Comparison of ENCODE assay signal across 8 mouse cellular contexts in the genomic region with DNA sequence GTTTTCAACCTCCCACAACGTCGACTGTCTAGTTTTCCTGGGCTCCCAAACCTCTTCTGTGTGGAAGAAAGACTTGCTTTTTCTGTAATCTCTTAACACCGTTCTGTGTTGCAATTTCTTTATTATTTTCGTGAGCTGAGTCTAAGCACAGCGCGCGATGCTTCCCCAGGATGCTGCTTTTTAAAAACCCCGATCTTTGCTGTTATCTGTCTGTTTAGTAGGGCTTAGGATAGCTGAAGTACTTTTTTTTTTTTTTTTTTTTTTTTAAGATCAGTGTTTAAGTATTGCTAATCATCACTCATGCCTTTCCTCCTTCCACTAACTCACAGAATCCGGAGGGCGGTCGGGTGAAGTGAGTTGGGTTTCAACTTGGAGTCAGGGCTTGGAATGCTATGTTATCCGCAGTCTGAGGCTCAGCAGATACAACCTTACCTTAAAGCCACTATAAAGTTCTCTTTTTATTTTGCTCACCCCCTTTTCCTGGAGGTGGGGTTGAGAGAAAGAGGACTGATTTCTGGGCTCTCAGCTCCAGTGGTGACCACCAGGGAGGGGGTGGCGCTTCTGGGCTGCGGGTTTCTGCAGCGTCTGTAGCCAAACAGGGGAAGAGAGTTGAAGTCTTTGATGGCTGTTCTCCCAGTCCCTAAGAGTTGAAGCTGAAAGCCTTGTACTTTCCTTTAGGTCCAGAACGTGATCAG. TPM values are rescaled to one million over a fixed set of nuclear protein-coding genes. Genes with fewer than 3 reads are reported as not detected.
DNase-seq lines count a peak whose midpoint lies in the region; ATAC-seq and TF ChIP-seq lines count a peak whose summit lies in the region.

No protein-coding gene starts in this region.

- H3K9ac ChIP-seq in lung, embryonic 14.5 days: peak overlapping the region; percentile 21; the same call in 1 of the 2 replicates
- peak overlapping the region; percentile 77 for H3K9ac ChIP-seq in hindbrain, embryonic 13.5 days
- H3K9ac ChIP-seq in limb, embryonic 14.5 days (ENCODE audit: low read depth, low read length, severe bottlenecking): peak overlapping the region; percentile 45

- no peak for TF ChIP-seq POLR2A in limb, embryonic 14.5 days (IDR thresholded peaks at IDR 0.05; ENCODE audit: borderline replicate concordance, extremely low read depth, insufficient read depth, insufficient read length)

- no peak for TF ChIP-seq CTCF in lung, embryonic 14.5 days (IDR thresholded peaks at IDR 0.05; ENCODE audit: low read depth)

- H3K27ac ChIP-seq in lung, embryonic 14.5 days (ENCODE audit: low read depth): no peak overlapping the region
- H3K27ac ChIP-seq in hindbrain, embryonic 13.5 days: peak overlapping the region; percentile 74
- H3K27ac ChIP-seq in limb, embryonic 14.5 days (replicated peaks; ENCODE audit: low read depth, low read length): no peak overlapping the region

- peak overlapping the region; percentile 75 for H3K4me2 ChIP-seq in lung, embryonic 14.5 days
- peak overlapping the region; percentile 90 for H3K4me2 ChIP-seq in hindbrain, embryonic 13.5 days
- peak overlapping the region; percentile 68 for H3K4me2 ChIP-seq in limb, embryonic 14.5 days (replicated peaks; ENCODE audit: low read depth, low read length, severe bottlenecking)

- no peaks in the 10 kb centered on the region for H3K9me3 ChIP-seq in lung, embryonic 14.5 days (ENCODE audit: low read depth, low read length)
- no peaks in the 10 kb centered on the region for H3K9me3 ChIP-seq in hindbrain, embryonic 13.5 days
- no peaks in the 10 kb centered on the region for H3K9me3 ChIP-seq in limb, embryonic 14.5 days (ENCODE audit: control insufficient read depth, low read length)

- under 1% methylated on average over 16 of the region's 16 CpGs for WGBS in lung, embryonic 14.5 days
- under 1% methylated on average over 16 of the region's 16 CpGs for WGBS in hindbrain, embryonic 13.5 days
- WGBS in limb, embryonic 14.5 days: under 1% methylated on average over 16 of the region's 16 CpGs

- DNase-seq in lung, embryonic 14.5 days: peak; percentile 29
- DNase-seq in lung, postnatal 36 days: no peak
- DNase-seq in embryo, embryonic 10 days (ENCODE audit: low spot score): peak; percentile 34
- no peak for DNase-seq in limb, embryonic 14.5 days (ENCODE audit: low spot score)
- peak; percentile 49 for DNase-seq in retina, postnatal 1 day
- DNase-seq in T-cell, adult 2 months (ENCODE audit: low spot score): no peak
- no peak for DNase-seq in urinary bladder, postnatal 10 days (ENCODE audit: low spot score)

- peak; percentile 68 for ATAC-seq in lung, embryonic 14.5 days (ENCODE audit: insufficient read depth)
- ATAC-seq in hindbrain, embryonic 13.5 days (ENCODE audit: low FRiP score): peak; percentile 33
- ATAC-seq in limb, embryonic 14.5 days (ENCODE audit: low FRiP score, low read depth): no peak

- H3K36me3 ChIP-seq in lung, embryonic 14.5 days (ENCODE audit: insufficient read depth): no peaks in the 10 kb centered on the region
- H3K36me3 ChIP-seq in hindbrain, embryonic 13.5 days: no peaks in the 10 kb centered on the region
- no peaks in the 10 kb centered on the region for H3K36me3 ChIP-seq in limb, embryonic 14.5 days (ENCODE audit: control insufficient read depth, insufficient read depth, low read length)

- H3K4me3 ChIP-seq in lung, embryonic 14.5 days (ENCODE audit: low read depth, low read length): peak overlapping the region; percentile 36
- peak overlapping the region; percentile 61 for H3K4me3 ChIP-seq in hindbrain, embryonic 13.5 days
- peak overlapping the region; percentile 44 for H3K4me3 ChIP-seq in limb, embryonic 14.5 days (replicated peaks; ENCODE audit: low read length)

- H3K27me3 ChIP-seq in lung, embryonic 14.5 days (ENCODE audit: insufficient read depth, low read length): peaks cover 43% of the 10 kb centered on the region
- H3K27me3 ChIP-seq in hindbrain, embryonic 13.5 days: peaks cover 19% of the 10 kb centered on the region
- peaks cover 31% of the 10 kb centered on the region for H3K27me3 ChIP-seq in limb, embryonic 14.5 days (ENCODE audit: control insufficient read depth, insufficient read depth, low read length)

- no peaks in the 10 kb centered on the region for H3K4me1 ChIP-seq in lung, embryonic 14.5 days (ENCODE audit: insufficient read depth)
- H3K4me1 ChIP-seq in hindbrain, embryonic 13.5 days (replicated peaks): peaks cover 23% of the 10 kb centered on the region
- 0 out of 2 replicates have a peak, but pooled peaks cover 4% of the 10 kb centered on the region for H3K4me1 ChIP-seq in limb, embryonic 14.5 days (ENCODE audit: control insufficient read depth, insufficient read depth, low read length)

RNA-seq across cellular contexts. Expression of gene Brinp3, which starts 3.7 kb away (rescaled TPM):
- 0.07 and 0.11 TPM in 2 replicates for polyA plus RNA-seq in lung, embryonic 14.5 days (2014; fragmentation: Nextera tagmentation; extraction: Ambion mirVana)
- 17.9 and 19.7 TPM in 2 replicates for polyA plus RNA-seq in hindbrain, embryonic 13.5 days (2015; fragmentation: Nextera tagmentation; extraction: Ambion mirVana)
- polyA plus RNA-seq in limb, embryonic 14.5 days (2012; rRNA removed): 1.7 and 1.8 TPM in 2 replicates
- 1.9 and 2.7 TPM in 2 replicates for polyA plus RNA-seq in limb, embryonic 14.5 days (2014; fragmentation: Nextera tagmentation; extraction: Ambion mirVana)

Comparison
In these comparisons a context has a peak if more than half of its experiments do, and no peak if none do; other contexts are left out.
1. DNase-seq: peak in lung, embryonic 14.5 days (single experiment), embryo, embryonic 10 days (single experiment) and retina, postnatal 1 day (single experiment); none in lung, postnatal 36 days (single experiment), limb, embryonic 14.5 days (single experiment), T-cell, adult 2 months (single experiment) and urinary bladder, postnatal 10 days (single experiment).
2. H3K9ac ChIP-seq: peak in every context shown above with its lines; median percentile 77 in hindbrain, embryonic 13.5 days; 45 in limb, embryonic 14.5 days; 21 in lung, embryonic 14.5 days.
3. Peak in every context shown above with its lines, with median percentiles within 50 percentile points of each other: H3K4me2 ChIP-seq and H3K4me3 ChIP-seq.